Mouse (Mus musculus): ENCODE measurements around the gene Parl. TPM values are rescaled to one million over a fixed set of nuclear protein-coding genes. Genes with fewer than 3 reads are reported as not detected.

Parl gene
- polyA plus RNA-seq, 1 experiment from 2014 or later: 91.2 TPM

DNA sequence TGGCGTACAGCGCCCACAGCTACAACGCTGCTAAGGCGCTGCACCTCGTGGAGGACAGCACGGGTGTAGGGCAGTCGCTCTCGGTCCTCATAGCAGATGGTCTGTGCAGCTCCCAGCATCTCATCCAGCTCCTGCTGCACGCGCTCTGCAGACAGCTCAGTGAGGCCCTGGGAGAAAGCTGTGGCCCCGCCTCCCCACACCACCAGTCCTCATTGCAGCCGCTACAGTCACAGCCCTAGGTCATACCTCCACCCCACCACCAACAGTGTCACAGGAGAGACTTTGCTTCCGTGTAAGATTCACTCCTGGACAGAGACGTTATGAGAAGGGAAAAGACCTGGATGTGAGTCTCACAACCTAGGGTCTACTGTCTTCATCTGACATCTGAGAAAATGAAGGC, 10.1 kb upstream of the Parl start:
- no peak overlapping the region for H3K4me3 ChIP-seq (ENCODE audit: low read length)
- WGBS: 63% methylated on average over 14 of the region's 14 CpGs
- no peak overlapping the region for H3K27ac ChIP-seq (ENCODE audit: low read length)
- H3K4me2 ChIP-seq (replicated peaks; ENCODE audit: low read depth, low read length): no peak overlapping the region
- H3K9ac ChIP-seq (replicated peaks; ENCODE audit: low read length): no peak overlapping the region
- no peaks in the 10 kb centered on the region for H3K4me1 ChIP-seq (ENCODE audit: insufficient read depth, low read length)
- ATAC-seq (ENCODE audit: low FRiP score, low TSS enrichment): no peak
- no peaks in the 10 kb centered on the region for H3K36me3 ChIP-seq (ENCODE audit: insufficient read depth, low read length)
- no peaks in the 10 kb centered on the region for H3K27me3 ChIP-seq (ENCODE audit: insufficient read depth, low read length)
- no peaks in the 10 kb centered on the region for H3K9me3 ChIP-seq (ENCODE audit: low read length)

DNA sequence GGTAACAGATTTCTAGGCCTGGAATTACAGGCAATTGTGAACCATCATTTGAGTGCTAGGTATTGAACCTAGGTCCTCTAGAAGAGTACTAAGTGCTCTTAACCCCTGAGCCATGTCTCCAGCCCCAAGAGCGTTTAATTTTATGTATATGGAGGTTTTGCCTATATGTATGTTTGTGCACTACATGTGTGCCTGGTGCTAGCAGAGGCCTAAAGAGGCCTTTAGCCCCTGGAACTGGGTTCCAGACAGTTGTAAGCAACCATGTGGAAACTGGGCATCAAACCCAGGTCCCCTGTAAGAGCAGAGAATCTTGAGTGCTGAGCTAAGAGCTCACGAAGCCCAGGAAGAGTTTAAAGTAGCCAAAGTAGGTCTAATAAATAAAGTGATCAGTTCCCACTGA, 2.1 kb downstream of the Parl start:
- Histone ChIP-seq H3K4me1 (ENCODE audit: insufficient read depth, low read length) (peaks cover 15% of the 10 kb centered on the region), H3K4me2 (replicated peaks; ENCODE audit: low read depth, low read length) (no peak overlapping the region), H3K9ac (replicated peaks; ENCODE audit: low read length) (no peak overlapping the region), H3K36me3 (ENCODE audit: insufficient read depth, low read length) (peaks cover 16% of the 10 kb centered on the region), H3K9me3 (ENCODE audit: low read length) (no peaks in the 10 kb centered on the region), H3K27me3 (ENCODE audit: insufficient read depth, low read length) (no peaks in the 10 kb centered on the region), H3K4me3 (ENCODE audit: low read length) (no peak overlapping the region), H3K27ac (ENCODE audit: low read length) (no peak overlapping the region)
- ATAC-seq (ENCODE audit: low FRiP score, low TSS enrichment): no peak
- WGBS: 88% methylated on average over 2 of the region's 2 CpGs

DNA sequence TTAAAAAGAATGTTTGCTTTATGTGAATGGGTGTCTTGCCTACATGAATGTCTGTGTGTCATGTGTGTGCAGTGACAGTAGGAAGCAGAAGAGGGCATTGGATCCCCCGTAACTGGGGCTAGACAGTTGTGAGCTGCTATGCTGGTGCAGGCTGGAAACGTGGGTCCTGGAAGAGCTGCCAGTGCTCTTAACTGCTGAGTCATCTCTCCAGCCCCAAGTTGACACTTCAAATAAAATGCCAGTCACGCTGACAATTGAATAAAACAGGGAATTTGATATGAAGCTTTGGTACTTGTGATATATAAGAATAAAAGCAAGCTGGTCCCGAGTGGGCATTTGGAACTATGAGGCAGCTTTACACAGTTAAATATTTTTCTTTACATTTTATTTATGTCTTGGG, 21.9 kb downstream of the Parl start:
- no peaks in the 10 kb centered on the region for H3K27me3 ChIP-seq (ENCODE audit: insufficient read depth, low read length)
- H3K4me3 ChIP-seq (ENCODE audit: low read length): no peak overlapping the region
- WGBS: 89% methylated on average over 4 of the region's 4 CpGs
- no peak for ATAC-seq (ENCODE audit: low FRiP score, low TSS enrichment)
- H3K4me2 ChIP-seq (replicated peaks; ENCODE audit: low read depth, low read length): no peak overlapping the region
- no peaks in the 10 kb centered on the region for H3K4me1 ChIP-seq (ENCODE audit: insufficient read depth, low read length)
- H3K27ac ChIP-seq (ENCODE audit: low read length): no peak overlapping the region
- H3K9me3 ChIP-seq (ENCODE audit: low read length): no peaks in the 10 kb centered on the region
- no peak overlapping the region for H3K9ac ChIP-seq (replicated peaks; ENCODE audit: low read length)
- peaks cover 61% of the 10 kb centered on the region for H3K36me3 ChIP-seq (ENCODE audit: insufficient read depth, low read length)

DNA sequence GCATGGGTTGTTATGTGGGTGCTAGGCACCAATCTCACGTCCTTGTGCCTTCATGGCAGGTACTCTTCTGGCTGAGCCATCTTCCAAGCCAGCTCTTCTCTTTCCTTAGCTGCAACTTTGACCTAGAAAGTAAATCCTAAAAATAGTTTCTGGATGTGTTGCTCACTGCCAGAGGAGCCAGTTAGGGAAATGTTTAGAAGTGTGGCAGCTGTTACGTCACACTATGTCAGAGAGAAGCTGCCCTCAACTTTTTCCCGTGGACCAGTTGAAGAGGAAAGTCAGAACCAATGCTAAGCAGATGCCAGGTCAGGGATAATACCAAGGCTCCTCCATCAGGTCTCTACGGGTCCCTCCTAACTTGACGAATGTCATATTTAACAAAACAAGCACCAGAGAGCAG, 22.8 kb downstream of the Parl start:
- H3K27ac ChIP-seq (ENCODE audit: low read length): no peak overlapping the region
- no peaks in the 10 kb centered on the region for H3K9me3 ChIP-seq (ENCODE audit: low read length)
- no peak overlapping the region for H3K4me2 ChIP-seq (replicated peaks; ENCODE audit: low read depth, low read length)
- peaks cover 55% of the 10 kb centered on the region for H3K36me3 ChIP-seq (ENCODE audit: insufficient read depth, low read length)
- no peak overlapping the region for H3K9ac ChIP-seq (replicated peaks; ENCODE audit: low read length)
- no peaks in the 10 kb centered on the region for H3K27me3 ChIP-seq (ENCODE audit: insufficient read depth, low read length)
- WGBS: 91% methylated on average over 5 of the region's 5 CpGs
- ATAC-seq (ENCODE audit: low FRiP score, low TSS enrichment): no peak
- H3K4me3 ChIP-seq (ENCODE audit: low read length): no peak overlapping the region
- H3K4me1 ChIP-seq (ENCODE audit: insufficient read depth, low read length): no peaks in the 10 kb centered on the region

DNA sequence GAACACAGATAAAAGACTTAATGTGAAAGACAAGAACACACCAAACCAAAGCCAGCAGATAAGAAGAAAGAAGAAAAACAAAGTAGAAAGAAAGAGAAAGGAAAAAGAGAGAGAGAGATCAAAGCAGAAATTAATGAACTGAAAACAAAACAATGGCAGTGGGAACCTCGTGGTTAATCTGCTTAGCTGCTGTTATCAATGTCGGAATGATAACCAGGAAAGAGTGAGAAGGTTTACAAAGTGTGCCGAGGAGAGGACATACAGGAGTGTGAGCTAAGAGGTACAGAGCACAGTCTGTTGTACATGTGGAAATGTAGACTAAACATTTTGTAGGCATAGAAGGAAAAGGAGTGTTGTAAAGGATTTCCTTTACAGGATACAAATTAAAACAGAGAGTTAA, 29.2 kb downstream of the Parl start:
- H3K4me1 ChIP-seq (ENCODE audit: insufficient read depth, low read length): no peaks in the 10 kb centered on the region
- ATAC-seq (ENCODE audit: low FRiP score, low TSS enrichment): no peak
- no peaks in the 10 kb centered on the region for H3K9me3 ChIP-seq (ENCODE audit: low read length)
- no peak overlapping the region for H3K27ac ChIP-seq (ENCODE audit: low read length)
- 24% methylated on average over 3 of the region's 3 CpGs for WGBS
- no peaks in the 10 kb centered on the region for H3K27me3 ChIP-seq (ENCODE audit: insufficient read depth, low read length)
- no peak overlapping the region for H3K9ac ChIP-seq (replicated peaks; ENCODE audit: low read length)
- H3K4me3 ChIP-seq (ENCODE audit: low read length): no peak overlapping the region
- H3K36me3 ChIP-seq (ENCODE audit: insufficient read depth, low read length): peaks cover 3% of the 10 kb centered on the region; the same call in 1 of the 2 replicates
- H3K4me2 ChIP-seq (replicated peaks; ENCODE audit: low read depth, low read length): no peak overlapping the region

DNA sequence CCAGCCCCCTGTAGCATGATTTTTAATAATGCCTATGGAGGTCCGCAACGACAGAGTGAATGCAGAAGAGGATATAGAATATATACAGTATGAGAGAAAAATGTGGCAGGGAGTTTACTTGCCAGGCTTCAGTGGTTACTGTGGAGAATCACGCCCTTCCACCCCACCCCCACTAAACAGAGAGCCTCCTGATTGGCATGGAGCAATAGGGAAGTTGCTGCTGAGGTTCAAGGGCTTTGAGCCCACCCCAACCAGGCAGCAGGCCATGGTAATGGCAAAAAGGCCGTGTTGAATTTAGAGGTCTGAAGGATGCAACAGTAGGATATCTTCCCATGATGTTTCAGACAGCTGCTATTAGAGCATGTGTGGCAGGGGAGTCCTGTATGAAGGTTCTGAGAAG, 30.8 kb downstream of the Parl start:
- 81% methylated on average over 4 of the region's 4 CpGs for WGBS
- Histone ChIP-seq H3K27me3 (ENCODE audit: insufficient read depth, low read length) (no peaks in the 10 kb centered on the region), H3K4me3 (ENCODE audit: low read length) (no peak overlapping the region), H3K4me2 (replicated peaks; ENCODE audit: low read depth, low read length) (no peak overlapping the region), H3K9ac (replicated peaks; ENCODE audit: low read length) (no peak overlapping the region), H3K9me3 (ENCODE audit: low read length) (no peaks in the 10 kb centered on the region), H3K36me3 (ENCODE audit: insufficient read depth, low read length) (no peaks in the 10 kb centered on the region), H3K27ac (ENCODE audit: low read length) (no peak overlapping the region), H3K4me1 (ENCODE audit: insufficient read depth, low read length) (no peaks in the 10 kb centered on the region)
- ATAC-seq (ENCODE audit: low FRiP score, low TSS enrichment): no peak

DNA sequence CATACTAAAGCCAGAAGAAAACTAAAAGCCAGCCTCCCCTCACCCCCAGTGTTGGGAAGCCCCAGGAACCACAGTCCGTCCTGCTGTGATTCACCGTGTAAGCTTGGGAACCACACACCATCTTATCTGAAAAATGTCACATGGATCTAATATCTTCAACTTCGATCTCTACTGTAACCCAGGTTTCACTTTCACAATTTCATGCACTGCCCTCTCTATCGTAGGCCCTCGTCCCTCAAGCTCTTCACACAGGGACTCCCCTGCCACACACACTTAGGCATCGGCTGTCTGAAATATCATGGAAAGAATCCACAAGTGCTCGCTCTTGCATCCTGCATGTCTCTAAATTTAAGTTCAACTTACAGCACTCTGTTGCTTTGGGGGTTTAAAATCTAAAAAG, 37.1 kb downstream of the Parl start:
- Histone ChIP-seq H3K4me1 (ENCODE audit: insufficient read depth, low read length) (no peaks in the 10 kb centered on the region), H3K4me3 (ENCODE audit: low read length) (no peak overlapping the region), H3K27me3 (ENCODE audit: insufficient read depth, low read length) (no peaks in the 10 kb centered on the region), H3K9ac (replicated peaks; ENCODE audit: low read length) (no peak overlapping the region), H3K4me2 (replicated peaks; ENCODE audit: low read depth, low read length) (no peak overlapping the region), H3K27ac (ENCODE audit: low read length) (no peak overlapping the region), H3K9me3 (ENCODE audit: low read length) (no peaks in the 10 kb centered on the region), H3K36me3 (ENCODE audit: insufficient read depth, low read length) (no peaks in the 10 kb centered on the region)
- ATAC-seq (ENCODE audit: low FRiP score, low TSS enrichment): no peak
- 72% methylated on average over 7 of the region's 7 CpGs for WGBS

DNA sequence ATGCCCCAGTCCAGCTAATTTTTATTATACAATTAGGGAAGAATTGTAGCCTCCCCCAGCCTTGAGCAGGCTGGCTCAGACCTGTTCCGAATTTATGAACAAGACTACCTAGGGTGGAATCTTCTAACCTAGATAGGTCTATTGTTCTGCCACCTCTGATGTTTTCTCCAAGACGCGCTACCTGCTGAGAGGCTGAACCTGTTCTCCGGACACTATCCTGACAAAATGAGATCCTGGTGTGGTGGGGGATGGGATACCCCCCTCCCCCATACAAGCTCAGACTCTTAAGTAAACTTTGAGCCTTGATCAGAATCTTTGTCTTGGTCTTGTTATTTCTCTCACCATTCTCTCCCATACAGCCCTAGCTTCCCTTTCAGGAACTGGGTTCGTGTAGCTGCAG, 44.3 kb downstream of the Parl start:
- no peak for ATAC-seq (ENCODE audit: low FRiP score, low TSS enrichment)
- no peak overlapping the region for H3K4me3 ChIP-seq (ENCODE audit: low read length)
- no peak overlapping the region for H3K27ac ChIP-seq (ENCODE audit: low read length)
- H3K4me2 ChIP-seq (replicated peaks; ENCODE audit: low read depth, low read length): no peak overlapping the region
- H3K4me1 ChIP-seq (ENCODE audit: insufficient read depth, low read length): no peaks in the 10 kb centered on the region
- no peaks in the 10 kb centered on the region for H3K9me3 ChIP-seq (ENCODE audit: low read length)
- WGBS: 82% methylated on average over 5 of the region's 5 CpGs
- no peak overlapping the region for H3K9ac ChIP-seq (replicated peaks; ENCODE audit: low read length)
- no peaks in the 10 kb centered on the region for H3K27me3 ChIP-seq (ENCODE audit: insufficient read depth, low read length)
- no peaks in the 10 kb centered on the region for H3K36me3 ChIP-seq (ENCODE audit: insufficient read depth, low read length)

DNA sequence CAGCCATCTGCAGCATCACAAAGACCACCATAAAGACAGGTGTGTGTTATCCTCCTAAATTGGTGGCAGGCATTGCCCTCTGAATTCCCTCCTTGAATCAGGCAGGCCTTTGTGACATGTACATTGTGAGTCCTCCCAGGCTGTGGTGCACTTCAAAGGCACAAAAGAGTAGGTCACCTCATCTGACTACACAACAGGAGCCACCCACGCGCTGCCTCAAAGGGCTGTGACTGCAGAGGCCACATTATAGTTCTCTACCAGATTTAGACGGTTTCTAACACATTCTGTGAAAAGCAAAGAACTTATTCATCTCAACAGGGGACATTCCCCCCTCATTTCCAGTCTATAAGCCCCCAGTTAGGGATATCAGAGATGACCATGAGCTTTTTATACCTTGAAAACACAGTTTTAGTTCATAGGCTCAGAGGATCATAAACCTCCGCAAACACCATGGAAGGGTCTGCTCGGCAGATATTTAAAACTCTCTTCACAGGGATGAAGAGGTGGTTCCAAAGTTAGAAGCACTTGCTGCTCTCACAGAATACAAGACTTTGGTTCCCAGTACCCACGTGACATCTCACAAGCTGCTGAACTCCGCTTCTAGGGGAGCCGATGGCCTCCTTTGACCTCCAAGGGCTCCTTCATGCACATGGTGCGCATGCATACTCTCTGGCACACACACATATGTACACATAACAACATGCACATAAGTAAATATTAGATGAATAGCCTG, 53.6 kb downstream of the Parl start:
- WGBS: 83% methylated on average over 9 of the region's 9 CpGs
- no peaks in the 10 kb centered on the region for H3K36me3 ChIP-seq (ENCODE audit: insufficient read depth, low read length)
- no peak overlapping the region for H3K27ac ChIP-seq (ENCODE audit: low read length)
- H3K4me2 ChIP-seq (replicated peaks; ENCODE audit: low read depth, low read length): no peak overlapping the region
- H3K9ac ChIP-seq (replicated peaks; ENCODE audit: low read length): no peak overlapping the region
- H3K4me3 ChIP-seq (ENCODE audit: low read length): no peak overlapping the region
- H3K4me1 ChIP-seq (ENCODE audit: insufficient read depth, low read length): no peaks in the 10 kb centered on the region
- H3K27me3 ChIP-seq (ENCODE audit: insufficient read depth, low read length): no peaks in the 10 kb centered on the region
- 0 out of 2 replicates have a peak, but pooled peaks cover 3% of the 10 kb centered on the region for H3K9me3 ChIP-seq (ENCODE audit: low read length)
- ATAC-seq (ENCODE audit: low FRiP score, low TSS enrichment): no peak

DNA sequence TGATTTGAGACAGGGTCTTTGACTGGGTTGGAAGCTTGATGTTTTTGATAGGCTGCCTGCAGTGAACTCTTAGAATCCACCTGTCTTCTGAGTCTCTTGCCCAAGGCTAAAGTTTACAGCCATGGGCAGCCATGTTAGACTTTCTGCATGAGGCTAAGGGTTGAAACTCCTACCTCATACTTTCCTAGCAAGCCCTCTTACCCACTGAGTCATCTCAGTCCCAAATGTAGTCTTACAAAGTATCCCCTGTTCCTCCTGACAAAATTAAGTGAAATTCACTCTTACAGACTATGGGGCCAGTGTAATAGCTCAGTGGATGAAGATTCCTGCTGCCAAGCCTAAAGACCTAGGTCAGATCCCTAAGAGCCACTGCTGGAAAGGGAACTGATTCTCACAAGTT, 55.1 kb downstream of the Parl start:
- H3K9ac ChIP-seq (replicated peaks; ENCODE audit: low read length): no peak overlapping the region
- H3K4me3 ChIP-seq (ENCODE audit: low read length): no peak overlapping the region
- no peaks in the 10 kb centered on the region for H3K27me3 ChIP-seq (ENCODE audit: insufficient read depth, low read length)
- H3K9me3 ChIP-seq (ENCODE audit: low read length): 0 out of 2 replicates have a peak, but pooled peaks cover 3% of the 10 kb centered on the region
- no peak overlapping the region for H3K27ac ChIP-seq (ENCODE audit: low read length)
- no peak for ATAC-seq (ENCODE audit: low FRiP score, low TSS enrichment)
- no peaks in the 10 kb centered on the region for H3K36me3 ChIP-seq (ENCODE audit: insufficient read depth, low read length)
- no peaks in the 10 kb centered on the region for H3K4me1 ChIP-seq (ENCODE audit: insufficient read depth, low read length)
- no peak overlapping the region for H3K4me2 ChIP-seq (replicated peaks; ENCODE audit: low read depth, low read length)

All from kidney, embryonic 16.5 days (tissue).